Mouse (Mus musculus): ENCODE results near the gene Serinc3. TPM values are rescaled to one million over a fixed set of nuclear protein-coding genes. Genes with fewer than 3 reads are reported as not detected.

Gene Serinc3
- polyA plus RNA-seq, 1 experiment from 2014 or later, result 53.0 TPM

GRCm38 (mm10) chr2:163613990-163614389, 30.9 kb downstream of the Serinc3 start:
- Histone ChIP-seq H3K36me3 (ENCODE audit: control insufficient read depth, insufficient read depth, low read length) (peaks cover 89% of the 10 kb centered on the region), H3K4me3 (ENCODE audit: low read depth, low read length) (no peak overlapping the region), H3K27ac (replicated peaks; ENCODE audit: low read depth, low read length) (no peak overlapping the region), H3K9me3 (ENCODE audit: control insufficient read depth, low read length) (no peaks in the 10 kb centered on the region), H3K4me1 (ENCODE audit: control insufficient read depth, insufficient read depth, low read length) (no peaks in the 10 kb centered on the region), H3K27me3 (replicated peaks; ENCODE audit: control insufficient read depth, insufficient read depth, low read length) (no peaks in the 10 kb centered on the region), H3K9ac (ENCODE audit: low read depth, low read length) (no peak overlapping the region), H3K4me2 (ENCODE audit: low read depth, low read length) (no peak overlapping the region)
- DNase-seq (ENCODE audit: low spot score) (no peak), ATAC-seq (ENCODE audit: low read depth) (no peak)
- WGBS, result 92% methylated on average over 4 of the region's 4 CpGs

DNA sequence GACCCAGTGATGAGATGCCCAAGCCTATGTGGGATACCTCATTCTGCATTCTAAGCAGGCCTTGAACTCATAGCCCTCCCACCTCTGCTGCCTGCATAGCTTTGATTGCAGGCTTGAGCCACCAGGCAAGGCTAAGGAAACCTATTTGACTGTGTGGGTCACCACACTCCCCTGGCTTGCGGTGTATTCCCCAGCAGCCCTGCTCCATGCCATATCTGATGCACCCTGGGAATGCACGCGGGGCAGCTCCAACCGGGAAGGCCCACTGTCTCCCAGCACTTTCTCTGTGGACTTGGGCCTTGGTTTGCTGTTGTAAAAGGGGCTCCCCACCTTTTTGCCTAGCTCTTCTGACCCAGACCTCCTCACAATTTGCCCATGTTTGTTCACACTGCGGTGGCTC, 31.7 kb downstream of the Serinc3 start:
- Histone ChIP-seq H3K27ac (replicated peaks; ENCODE audit: low read depth, low read length) (no peak overlapping the region), H3K4me3 (ENCODE audit: low read depth, low read length) (no peak overlapping the region), H3K27me3 (replicated peaks; ENCODE audit: control insufficient read depth, insufficient read depth, low read length) (no peaks in the 10 kb centered on the region), H3K9me3 (ENCODE audit: control insufficient read depth, low read length) (no peaks in the 10 kb centered on the region), H3K9ac (ENCODE audit: low read depth, low read length) (no peak overlapping the region), H3K4me2 (ENCODE audit: low read depth, low read length) (no peak overlapping the region), H3K36me3 (ENCODE audit: control insufficient read depth, insufficient read depth, low read length) (peaks cover 82% of the 10 kb centered on the region), H3K4me1 (ENCODE audit: control insufficient read depth, insufficient read depth, low read length) (no peaks in the 10 kb centered on the region)
- 96% methylated on average over 5 of the region's 5 CpGs for WGBS
- ATAC-seq (ENCODE audit: low read depth) (no peak), DNase-seq (ENCODE audit: low spot score) (no peak)

DNA sequence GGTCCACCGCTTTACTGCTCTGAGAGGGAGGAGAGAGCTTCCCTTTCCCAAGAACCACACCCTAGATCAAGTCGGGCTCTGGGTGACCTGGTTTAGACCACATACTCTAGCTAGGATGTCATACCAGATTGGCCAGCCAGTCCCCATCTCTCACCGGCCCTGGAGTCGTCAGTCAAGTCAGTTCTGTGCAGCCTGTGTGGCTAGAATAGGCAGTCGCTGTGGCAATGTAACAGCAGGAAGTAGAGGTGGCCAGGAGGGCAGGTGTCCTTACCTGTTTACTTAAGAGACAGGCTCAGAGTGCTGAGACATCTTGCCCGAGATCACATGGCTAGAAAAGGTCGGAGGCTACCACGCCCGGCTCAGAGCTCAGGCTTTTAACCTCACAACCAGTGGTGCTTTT, 33.8 kb downstream of the Serinc3 start:
- DNase-seq (ENCODE audit: low spot score) (no peak), ATAC-seq (ENCODE audit: low read depth) (no peak)
- Histone ChIP-seq H3K9me3 (ENCODE audit: control insufficient read depth, low read length) (no peaks in the 10 kb centered on the region), H3K4me1 (ENCODE audit: control insufficient read depth, insufficient read depth, low read length) (no peaks in the 10 kb centered on the region), H3K36me3 (ENCODE audit: control insufficient read depth, insufficient read depth, low read length) (peaks cover 73% of the 10 kb centered on the region), H3K27ac (replicated peaks; ENCODE audit: low read depth, low read length) (no peak overlapping the region), H3K27me3 (replicated peaks; ENCODE audit: control insufficient read depth, insufficient read depth, low read length) (no peaks in the 10 kb centered on the region), H3K4me3 (ENCODE audit: low read depth, low read length) (no peak overlapping the region), H3K9ac (ENCODE audit: low read depth, low read length) (no peak overlapping the region), H3K4me2 (ENCODE audit: low read depth, low read length) (no peak overlapping the region)
- 72% methylated on average over 9 of the region's 9 CpGs for WGBS

DNA sequence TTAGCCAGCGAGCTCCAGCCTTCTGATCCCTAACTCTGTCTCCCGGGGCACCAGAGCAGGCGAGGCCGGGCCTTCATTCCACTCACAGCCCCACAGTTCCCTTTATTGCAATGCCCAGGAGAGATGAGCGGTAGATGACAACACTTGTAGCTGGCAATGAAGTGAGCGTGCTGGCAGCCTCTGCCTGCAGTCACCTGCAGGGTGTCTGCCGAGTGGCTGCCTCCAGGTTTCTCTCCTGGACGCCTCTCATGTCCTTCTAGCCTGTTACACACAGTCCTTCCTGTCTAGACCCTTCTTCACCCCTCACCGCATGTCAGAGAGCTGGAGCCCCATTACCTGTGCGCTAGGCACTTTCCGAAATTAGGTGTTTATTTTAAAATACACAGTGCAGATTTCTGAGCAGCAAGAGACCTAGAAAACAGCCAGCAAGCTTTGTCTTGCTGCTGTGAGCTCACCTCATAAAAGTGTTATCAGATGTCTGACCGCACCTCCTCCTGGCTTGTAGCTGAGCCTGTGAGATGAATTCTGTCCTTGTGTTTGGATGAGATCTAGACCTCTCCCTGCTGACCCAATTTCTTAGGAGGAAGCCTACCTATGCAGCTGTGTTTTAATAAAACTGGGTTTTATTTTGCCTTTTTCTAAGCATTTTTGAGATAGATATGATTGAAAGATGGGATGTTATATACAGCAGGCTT, 35.5 kb downstream of the Serinc3 start:
- Histone ChIP-seq H3K4me1 (ENCODE audit: control insufficient read depth, insufficient read depth, low read length) (no peaks in the 10 kb centered on the region), H3K27ac (replicated peaks; ENCODE audit: low read depth, low read length) (no peak overlapping the region), H3K4me3 (ENCODE audit: low read depth, low read length) (no peak overlapping the region), H3K9me3 (ENCODE audit: control insufficient read depth, low read length) (no peaks in the 10 kb centered on the region), H3K4me2 (ENCODE audit: low read depth, low read length) (no peak overlapping the region), H3K9ac (ENCODE audit: low read depth, low read length) (no peak overlapping the region), H3K27me3 (replicated peaks; ENCODE audit: control insufficient read depth, insufficient read depth, low read length) (no peaks in the 10 kb centered on the region), H3K36me3 (ENCODE audit: control insufficient read depth, insufficient read depth, low read length) (peaks cover 55% of the 10 kb centered on the region)
- DNase-seq (ENCODE audit: low spot score) (no peak), ATAC-seq (ENCODE audit: low read depth) (no peak)
- WGBS, result 81% methylated on average over 12 of the region's 12 CpGs

- 73% methylated on average over 7 of the region's 7 CpGs for WGBS
- H3K36me3 ChIP-seq (ENCODE audit: control insufficient read depth, insufficient read depth, low read length), result peaks cover 41% of the 10 kb centered on the region
- ATAC-seq (ENCODE audit: low read depth), result 0 out of 2 replicates have a peak, but pooled peaks have one; percentile 12
Observed at GRCm38 (mm10) chr2:163608008-163608407, 36.9 kb downstream of the Serinc3 start.

GRCm38 (mm10) chr2:163606161-163606560, 38.8 kb downstream of the Serinc3 start:
- Histone ChIP-seq H3K9ac (ENCODE audit: low read depth, low read length) (no peak overlapping the region), H3K4me1 (ENCODE audit: control insufficient read depth, insufficient read depth, low read length) (peaks cover 7% of the 10 kb centered on the region), H3K4me2 (ENCODE audit: low read depth, low read length) (no peak overlapping the region), H3K36me3 (ENCODE audit: control insufficient read depth, insufficient read depth, low read length) (peaks cover 23% of the 10 kb centered on the region; the same call in 1 of the 2 replicates), H3K27ac (replicated peaks; ENCODE audit: low read depth, low read length) (no peak overlapping the region), H3K4me3 (ENCODE audit: low read depth, low read length) (no peak overlapping the region), H3K27me3 (replicated peaks; ENCODE audit: control insufficient read depth, insufficient read depth, low read length) (no peaks in the 10 kb centered on the region), H3K9me3 (ENCODE audit: control insufficient read depth, low read length) (no peaks in the 10 kb centered on the region)
- DNase-seq (ENCODE audit: low spot score) (no peak), ATAC-seq (ENCODE audit: low read depth) (no peak)
- WGBS, result 87% methylated on average over 7 of the region's 7 CpGs

More at GRCm38 (mm10) chr2:163608008-163608407, 36.9 kb downstream of the Serinc3 start:
- H3K27ac ChIP-seq (replicated peaks; ENCODE audit: low read depth, low read length), result no peak overlapping the region
- H3K27me3 ChIP-seq (replicated peaks; ENCODE audit: control insufficient read depth, insufficient read depth, low read length), result no peaks in the 10 kb centered on the region
- H3K9me3 ChIP-seq (ENCODE audit: control insufficient read depth, low read length), result no peaks in the 10 kb centered on the region
- no peak overlapping the region for H3K9ac ChIP-seq (ENCODE audit: low read depth, low read length)
- no peak overlapping the region for H3K4me2 ChIP-seq (ENCODE audit: low read depth, low read length)
- H3K4me3 ChIP-seq (ENCODE audit: low read depth, low read length), result no peak overlapping the region
- peaks cover 4% of the 10 kb centered on the region for H3K4me1 ChIP-seq (ENCODE audit: control insufficient read depth, insufficient read depth, low read length)
- DNase-seq (ENCODE audit: low spot score), result peak; percentile 10

GRCm38 (mm10) chr2:163602101-163602971, 42.6 kb downstream of the Serinc3 start, which contains the start of gene Ttpal:
Gene Ttpal, plus strand, starts transcription at chr2:163602314.
- 2% methylated on average over 48 of the region's 57 CpGs for whole genome bisulfite sequencing
- DNase-seq (ENCODE audit: low spot score) (peak; percentile 95), ATAC-seq (ENCODE audit: low read depth) (peak; percentile 97)
- Histone ChIP-seq H3K36me3 (ENCODE audit: control insufficient read depth, insufficient read depth, low read length) (peaks cover 1% of the 10 kb centered on the region; the same call in 1 of the 2 replicates), H3K4me3 (ENCODE audit: low read depth, low read length) (peak within 1 kb of the TSS; percentile 93), H3K9me3 (ENCODE audit: control insufficient read depth, low read length) (no peaks in the 10 kb centered on the region), H3K27me3 (replicated peaks; ENCODE audit: control insufficient read depth, insufficient read depth, low read length) (no peaks in the 10 kb centered on the region), H3K27ac (replicated peaks; ENCODE audit: low read depth, low read length) (peak within 1 kb of the TSS; percentile 89), H3K4me2 (ENCODE audit: low read depth, low read length) (peak within 1 kb of the TSS; percentile 93), H3K4me1 (ENCODE audit: control insufficient read depth, insufficient read depth, low read length) (peaks cover 7% of the 10 kb centered on the region), H3K9ac (ENCODE audit: low read depth, low read length) (peak within 1 kb of the TSS; percentile 96)

DNA sequence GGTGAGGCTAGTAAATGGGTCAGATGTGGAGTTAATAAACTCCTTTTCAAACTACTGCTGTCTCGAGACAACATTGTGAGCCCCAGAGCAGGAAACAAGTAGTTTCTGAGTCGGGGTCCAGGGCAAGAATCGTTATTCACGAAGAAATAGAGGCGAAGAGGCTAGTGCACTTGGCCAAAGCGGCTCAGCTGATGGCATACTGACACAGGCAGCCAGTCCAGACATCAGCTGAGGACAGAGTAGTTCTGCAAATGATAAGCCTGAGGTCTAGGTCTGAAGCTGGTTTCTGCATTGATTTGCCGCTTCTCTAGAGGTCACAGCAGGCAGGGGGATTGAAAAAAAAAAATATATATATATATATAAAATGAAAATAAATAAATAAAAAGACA, 43.2 kb downstream of the Serinc3 start:
- Histone ChIP-seq H3K27me3 (replicated peaks; ENCODE audit: control insufficient read depth, insufficient read depth, low read length) (no peaks in the 10 kb centered on the region), H3K27ac (replicated peaks; ENCODE audit: low read depth, low read length) (no peak overlapping the region; the same call in 1 of the 2 replicates), H3K4me1 (ENCODE audit: control insufficient read depth, insufficient read depth, low read length) (peaks cover 7% of the 10 kb centered on the region), H3K9me3 (ENCODE audit: control insufficient read depth, low read length) (no peaks in the 10 kb centered on the region), H3K4me2 (ENCODE audit: low read depth, low read length) (peak overlapping the region; percentile 93), H3K9ac (ENCODE audit: low read depth, low read length) (peak overlapping the region; percentile 96), H3K36me3 (ENCODE audit: control insufficient read depth, insufficient read depth, low read length) (no peaks in the 10 kb centered on the region), H3K4me3 (ENCODE audit: low read depth, low read length) (peak overlapping the region; percentile 93)
- ATAC-seq (ENCODE audit: low read depth) (no peak), DNase-seq (ENCODE audit: low spot score) (no peak)
- WGBS, result 74% methylated on average over 7 of the region's 7 CpGs
